Mouse (Mus musculus) small intestine, adult 2 months (tissue): ENCODE results near the gene Hs2st1.

Experiments
- CTCF ChIP-seq: fragments of 200-500 bp; IDR thresholded peaks from 2 replicates; pipeline ENCODE4 v1.5.1; 2012; ENCODE audit warnings: low read depth, mild to moderate bottlenecking, control low read depth, inconsistent platforms, low read length, moderate library complexity, mixed read lengths; ENCODE audit not compliant: insufficient replicate concordance, insufficient read length; ENCODE audit errors: extremely low read depth
- POLR2A ChIP-seq: fragments of 200-500 bp; IDR thresholded peaks from 2 replicates; pipeline ENCODE4 v1.6.1; 2012; ENCODE audit warnings: low read depth, mild to moderate bottlenecking, control low read depth, inconsistent platforms, low read length, moderate library complexity

- TF ChIP-seq CTCF (no peak), POLR2A (no peak)
Observed at GRCm38 (mm10) chr3:144580281-144580680, 10.3 kb upstream of the Hs2st1 start.
